Comparison of ENCODE assay signal across 29 mouse cellular contexts in genomic region chr19:42459512-42459911, GRCm38 (mm10). TPM values are rescaled to one million over a fixed set of nuclear protein-coding genes. Genes with fewer than 3 reads are reported as not detected.
"Had no signal": no experiment of that assay in that cellular context is flagged by ENCODE, and none has a peak within 500 bp of the region (broad histone marks: within the 10 kb centered on the region; RNA-seq: fewer than 3 reads in every experiment).

No protein-coding gene starts in this region.

- H3K27me3 ChIP-seq: hindbrain, embryonic 13.5 days; hindbrain, embryonic 15.5 days; kidney, embryonic 15.5 days; limb, embryonic 13.5 days; liver, embryonic 13.5 days; liver, embryonic 15.5 days had no signal

- DNase-seq: gastrocnemius, adult 2 months; gastrocnemius, postnatal 10 days; gastrocnemius, postnatal 25 days; heart, adult 2 months; heart, postnatal 14 days; heart, postnatal 36 days; kidney, adult 11 months; kidney, adult 2 months; kidney, adult 9 months; kidney, postnatal 14 days; kidney, postnatal 36 days; layer of hippocampus, adult 9-11 months; layer of hippocampus, postnatal 36 days; left cerebral cortex, postnatal 4 days; liver, embryonic 13.5 days; lung, adult 18-20 months had no signal

- H3K4me2 ChIP-seq: heart, embryonic 11.5 days; heart, embryonic 13.5 days; heart, embryonic 15.5 days; hindbrain, embryonic 13.5 days; hindbrain, embryonic 15.5 days; kidney, embryonic 15.5 days; limb, embryonic 13.5 days; limb, embryonic 15.5 days; liver, embryonic 11.5 days; liver, embryonic 13.5 days; liver, embryonic 15.5 days had no signal

- H3K9ac ChIP-seq: heart, embryonic 13.5 days; heart, embryonic 15.5 days; hindbrain, embryonic 13.5 days; hindbrain, embryonic 15.5 days; kidney, embryonic 15.5 days; limb, embryonic 13.5 days; limb, embryonic 15.5 days; liver, embryonic 13.5 days; liver, embryonic 15.5 days had no signal

- H3K4me1 ChIP-seq: heart, embryonic 15.5 days; liver, embryonic 15.5 days had no signal

- H3K4me3 ChIP-seq: gastrocnemius, adult 2 months; heart, adult 2 months; heart, embryonic 13.5 days; heart, embryonic 15.5 days; hindbrain, embryonic 13.5 days; hindbrain, embryonic 15.5 days; kidney, embryonic 15.5 days; limb, embryonic 13.5 days; limb, embryonic 15.5 days; liver, embryonic 13.5 days; liver, embryonic 15.5 days had no signal

- H3K36me3 ChIP-seq: heart, embryonic 13.5 days; heart, embryonic 15.5 days; hindbrain, embryonic 13.5 days; hindbrain, embryonic 15.5 days; kidney, embryonic 15.5 days; limb, embryonic 13.5 days; limb, embryonic 15.5 days; liver, embryonic 13.5 days; liver, embryonic 15.5 days had no signal

- ATAC-seq: hindbrain, postnatal 0 days; intestine, embryonic 16.5 days had no signal

- H3K9me3 ChIP-seq: heart, embryonic 13.5 days; heart, embryonic 15.5 days; hindbrain, embryonic 13.5 days; hindbrain, embryonic 15.5 days; kidney, embryonic 15.5 days; limb, embryonic 13.5 days; limb, embryonic 15.5 days; liver, embryonic 13.5 days; liver, embryonic 15.5 days had no signal

- H3K27ac ChIP-seq: gastrocnemius, adult 2 months; heart, adult 2 months; heart, embryonic 13.5 days; heart, embryonic 15.5 days; hindbrain, embryonic 13.5 days; hindbrain, embryonic 15.5 days; hindbrain, postnatal 0 days; kidney, embryonic 15.5 days; kidney, postnatal 0 days; limb, embryonic 13.5 days; limb, embryonic 15.5 days; liver, embryonic 13.5 days; liver, embryonic 15.5 days had no signal

RNA-seq across cellular contexts. Expression of gene Crtac1, which starts 27.9 kb away (rescaled TPM):
- total RNA-seq: heart, adult 2 months; heart, postnatal 36 days had no signal
- polyA plus RNA-seq: heart, adult 2 months had no signal
